Mouse (Mus musculus) heart, embryonic 15.5 days (tissue): ENCODE results near the gene Gcg. TPM values are rescaled to one million over a fixed set of nuclear protein-coding genes. Genes with fewer than 3 reads are reported as not detected.
A peak's percentile ranks its signal among the peaks of the same experiment; 100 is the strongest.

ENCODE experiments used
- ATAC-seq: fragments of 200-750 bp; cut with Nextera tagmentation; replicated peaks from 2 replicates; pipeline ENCODE4 v1.8.0; 2017; ENCODE audit warnings: low read depth, moderate TSS enrichment; ENCODE audit not compliant: insufficient number of reproducible peaks, insufficient read depth, low FRiP score
- H3K27ac ChIP-seq: fragments of 300-500 bp; sonication (generic); 2 replicates; pipeline ENCODE4 v1.5.1; 2015; ENCODE audit warnings: mild to moderate bottlenecking, inconsistent platforms
- H3K27me3 ChIP-seq: fragments of 300-500 bp; sonication (generic); 2 replicates; pipeline ENCODE4 v1.6.1; 2015; ENCODE audit warnings: inconsistent platforms
- H3K36me3 ChIP-seq: fragments of 300-500 bp; sonication (generic); 2 replicates; pipeline ENCODE4 v1.6.1; 2015; ENCODE audit warnings: mild to moderate bottlenecking, inconsistent platforms
- H3K4me1 ChIP-seq: fragments of 300-500 bp; sonication (generic); replicated peaks from 2 replicates; pipeline ENCODE4 v1.6.1; 2015; ENCODE audit warnings: inconsistent platforms
- H3K4me2 ChIP-seq: fragments of 300-500 bp; sonication (generic); 2 replicates; pipeline ENCODE4 v1.6.1; 2015; ENCODE audit warnings: inconsistent platforms, mild to moderate bottlenecking, moderate library complexity
- H3K4me3 ChIP-seq: fragments of 300-500 bp; sonication (generic); 2 replicates; pipeline ENCODE4 v1.5.1; 2015; ENCODE audit warnings: mild to moderate bottlenecking, inconsistent platforms
- H3K9ac ChIP-seq: fragments of 300-500 bp; sonication (generic); 2 replicates; pipeline ENCODE4 v1.6.1; 2015; ENCODE audit warnings: mild to moderate bottlenecking, inconsistent platforms
- H3K9me3 ChIP-seq: fragments of 300-500 bp; sonication (generic); replicated peaks from 2 replicates; pipeline ENCODE4 v1.6.1; 2016; ENCODE audit warnings: inconsistent platforms
- WGBS: fragments of 180-500 bp; shearing (Covaris S2); methylation state at CpG from one replicate; pipeline ENCODE4 v1.1.7; 2015; ENCODE audit warnings: mixed read lengths; 5-methylcytosine and 5-hydroxymethylcytosine counted together
- polyA plus RNA-seq: library from polyadenylated mRNA; unstranded; fragments of >200 nt; fragmentation: Nextera tagmentation; extraction: Ambion mirVana; gene quantifications from 2 replicates; pipeline ENCODE4 v1.2.1, GENCODE M21; 2015

Gcg gene
- polyA plus RNA-seq, 1 experiment from 2014 or later = not detected

DNA sequence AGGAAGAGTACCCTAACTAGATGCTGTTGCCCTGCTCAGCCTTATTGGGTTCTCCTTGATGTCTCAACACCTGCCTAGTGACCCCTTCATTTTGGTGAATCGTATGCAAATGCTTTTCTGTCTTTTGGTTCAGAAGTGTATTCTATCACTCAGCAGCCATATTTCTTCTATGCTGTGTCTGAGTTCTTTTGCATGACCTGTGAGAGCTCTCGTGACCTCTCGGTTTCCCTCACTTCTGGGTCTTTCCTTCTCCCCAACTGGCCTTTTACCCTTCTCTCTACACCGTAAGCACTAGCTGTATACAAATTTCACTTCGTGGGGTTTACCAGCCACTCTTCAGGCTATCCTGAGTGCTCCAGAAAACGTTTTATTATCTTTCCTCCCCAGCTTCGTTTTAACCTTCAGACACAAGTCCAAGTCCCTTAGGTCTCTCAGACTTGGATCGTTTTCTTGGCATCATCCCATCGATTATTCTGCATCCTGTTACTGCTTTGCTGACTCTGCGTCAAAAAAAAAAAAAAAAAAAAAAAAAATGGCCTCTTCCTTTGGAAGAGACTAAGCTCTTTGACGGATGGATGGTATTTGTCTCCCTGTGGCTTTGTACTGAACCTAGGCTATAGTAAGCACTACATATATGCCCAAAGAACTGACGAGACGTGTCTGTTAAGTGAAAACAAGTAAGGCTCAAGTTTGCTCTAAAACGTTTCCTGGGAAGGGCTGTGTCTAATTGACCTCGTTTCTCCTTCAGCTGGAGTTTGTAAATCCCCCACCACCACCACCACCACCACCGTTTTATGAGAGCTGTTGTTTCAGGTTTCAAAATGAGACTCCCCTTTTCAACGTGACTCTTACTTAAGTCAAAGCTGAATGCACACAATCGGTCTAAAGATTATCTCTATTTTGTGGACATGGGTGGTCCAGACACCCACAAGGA lies 23.9 kb downstream of the Gcg start:
- no peak overlapping the region for H3K27ac ChIP-seq
- H3K36me3 ChIP-seq = no peaks in the 10 kb centered on the region
- no peaks in the 10 kb centered on the region for H3K9me3 ChIP-seq
- 0 out of 2 replicates have a peak, but pooled peaks cover 3% of the 10 kb centered on the region for H3K27me3 ChIP-seq
- H3K4me2 ChIP-seq = no peak overlapping the region
- no peak for ATAC-seq
- 54% methylated on average over 18 of the region's 18 CpGs for WGBS
- no peaks in the 10 kb centered on the region for H3K4me1 ChIP-seq
- H3K9ac ChIP-seq = no peak overlapping the region
- H3K4me3 ChIP-seq = no peak overlapping the region

DNA sequence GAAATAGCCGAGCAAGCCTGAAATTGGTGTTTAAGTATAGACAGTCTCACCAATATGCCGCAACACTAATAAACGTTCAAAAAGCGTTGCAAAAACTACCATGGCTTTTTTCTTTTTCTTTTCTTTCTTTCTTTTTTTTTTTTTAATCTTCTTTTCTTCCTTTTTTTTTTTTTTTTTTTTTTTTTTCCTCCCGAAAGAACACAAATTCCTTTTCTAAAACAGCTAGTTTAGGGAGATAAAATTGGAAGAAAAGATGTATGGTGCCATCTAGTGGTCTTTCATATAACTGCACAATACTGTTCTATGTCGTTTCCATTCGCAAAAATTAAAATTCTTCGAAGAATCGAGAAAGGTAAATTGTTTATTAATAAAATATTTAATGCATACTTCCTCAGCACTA lies 25.4 kb downstream of the Gcg start:
- Histone ChIP-seq H3K4me3 (no peak overlapping the region), H3K4me1 (no peaks in the 10 kb centered on the region), H3K27ac (no peak overlapping the region), H3K4me2 (no peak overlapping the region), H3K9ac (no peak overlapping the region), H3K36me3 (no peaks in the 10 kb centered on the region), H3K9me3 (no peaks in the 10 kb centered on the region), H3K27me3 (0 out of 2 replicates have a peak, but pooled peaks cover 3% of the 10 kb centered on the region)
- WGBS = 41% methylated on average over 9 of the region's 9 CpGs
- no peak for ATAC-seq

DNA sequence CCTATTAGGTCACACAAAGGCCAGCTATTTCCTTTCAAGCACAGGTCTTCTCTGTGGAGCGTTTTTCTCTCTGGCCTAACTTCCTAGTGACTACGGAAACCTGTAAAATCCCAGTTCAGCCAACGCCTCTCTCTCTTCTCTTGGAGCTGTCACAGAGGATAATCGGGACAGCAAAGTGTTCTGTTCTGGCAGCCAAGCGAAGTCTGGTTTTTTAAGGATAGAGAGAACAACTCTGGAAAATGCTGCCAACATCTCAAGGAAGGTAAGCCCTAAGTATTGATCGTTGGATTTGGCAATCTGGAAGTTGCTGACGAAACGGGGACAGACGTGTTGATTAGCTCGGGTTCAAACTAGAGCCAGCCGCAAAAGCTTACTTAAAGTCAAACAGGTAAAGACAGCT lies 28.5 kb downstream of the Gcg start:
- Histone ChIP-seq H3K27ac (no peak overlapping the region), H3K4me2 (no peak overlapping the region), H3K9me3 (no peaks in the 10 kb centered on the region), H3K4me1 (no peaks in the 10 kb centered on the region), H3K27me3 (0 out of 2 replicates have a peak, but pooled peaks cover 3% of the 10 kb centered on the region), H3K36me3 (no peaks in the 10 kb centered on the region), H3K4me3 (no peak overlapping the region), H3K9ac (no peak overlapping the region)
- WGBS = 76% methylated on average over 11 of the region's 11 CpGs
- no peak for ATAC-seq

DNA sequence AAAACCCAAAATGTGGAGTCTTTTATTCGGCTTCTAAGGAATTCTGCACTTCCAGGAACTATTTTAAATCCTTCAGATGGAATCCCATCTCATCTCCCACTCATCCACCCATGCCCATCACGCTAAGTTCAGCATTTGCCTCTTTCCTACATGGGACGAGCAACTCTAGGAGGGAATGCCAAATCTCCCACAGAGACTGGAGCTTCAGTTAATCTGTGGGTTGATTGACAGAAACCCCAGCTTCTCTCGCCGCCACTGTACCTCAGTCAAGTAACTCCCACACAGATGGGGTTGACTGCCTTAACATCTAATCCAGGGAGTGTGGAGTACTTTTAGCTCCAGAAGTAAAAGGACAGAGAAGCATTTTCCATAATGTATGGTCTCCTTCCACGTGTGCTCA lies 29.4 kb downstream of the Gcg start:
- ATAC-seq = no peak
- Histone ChIP-seq H3K27ac (no peak overlapping the region), H3K27me3 (0 out of 2 replicates have a peak, but pooled peaks cover 3% of the 10 kb centered on the region), H3K36me3 (no peaks in the 10 kb centered on the region), H3K4me1 (no peaks in the 10 kb centered on the region), H3K9ac (no peak overlapping the region), H3K4me3 (no peak overlapping the region), H3K4me2 (no peak overlapping the region), H3K9me3 (no peaks in the 10 kb centered on the region)
- WGBS = 66% methylated on average over 6 of the region's 6 CpGs

DNA sequence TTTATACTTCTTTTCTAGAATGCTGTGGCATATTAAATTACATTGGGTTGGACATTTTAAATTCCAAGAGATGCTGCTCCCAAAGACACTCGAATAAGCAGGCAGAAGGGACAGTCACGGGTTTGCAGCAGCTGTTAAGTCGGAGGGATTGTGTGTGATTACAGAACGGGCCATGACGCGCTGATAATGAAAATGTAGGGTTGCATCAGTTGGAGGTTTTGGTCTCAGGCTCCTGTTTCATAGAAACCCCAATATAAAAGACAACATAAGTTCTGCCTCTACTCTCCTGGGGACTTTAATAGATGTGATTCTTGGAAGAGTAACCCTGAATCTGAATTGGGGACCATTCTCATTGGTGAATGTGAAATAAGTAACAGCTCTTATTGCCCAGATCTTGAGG lies 33.1 kb downstream of the Gcg start:
- Histone ChIP-seq H3K4me1 (no peaks in the 10 kb centered on the region), H3K9ac (no peak overlapping the region), H3K27ac (no peak overlapping the region), H3K9me3 (no peaks in the 10 kb centered on the region), H3K4me2 (no peak overlapping the region), H3K36me3 (no peaks in the 10 kb centered on the region), H3K27me3 (no peaks in the 10 kb centered on the region), H3K4me3 (no peak overlapping the region)
- no peak for ATAC-seq
- WGBS = 75% methylated on average over 6 of the region's 6 CpGs

DNA sequence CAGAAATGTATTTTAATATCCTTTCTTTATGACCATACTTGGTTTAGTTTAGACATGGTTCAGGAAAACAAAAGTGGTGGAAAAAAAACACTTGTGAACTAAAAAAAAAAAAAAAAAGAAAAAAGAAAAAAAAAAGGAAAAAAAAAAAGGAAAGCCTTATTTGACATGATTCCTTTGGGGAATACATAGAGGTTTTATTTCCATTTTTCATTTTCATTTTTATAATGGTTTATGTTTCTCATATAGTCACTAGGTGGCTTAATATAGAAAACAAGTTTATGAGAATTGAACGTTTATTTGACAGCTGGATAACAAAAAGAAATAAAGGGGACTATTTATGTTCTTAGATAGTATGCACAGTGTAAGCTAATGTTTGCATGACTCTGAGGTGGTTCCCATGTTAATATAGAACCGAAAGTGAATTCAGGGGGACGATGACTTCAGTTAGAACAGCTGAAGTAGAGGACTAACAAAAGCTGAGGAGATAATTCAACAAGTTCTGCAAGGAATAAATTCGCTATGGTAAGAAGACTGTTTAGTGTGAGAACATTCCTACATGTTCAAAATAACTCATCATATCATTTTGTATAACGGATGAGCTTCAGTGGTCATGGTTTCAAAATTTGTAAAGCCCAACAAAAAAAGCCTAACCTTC lies 33.6 kb downstream of the Gcg start:
- H3K36me3 ChIP-seq = no peaks in the 10 kb centered on the region
- ATAC-seq = no peak
- WGBS = 71% methylated on average over 5 of the region's 5 CpGs

DNA sequence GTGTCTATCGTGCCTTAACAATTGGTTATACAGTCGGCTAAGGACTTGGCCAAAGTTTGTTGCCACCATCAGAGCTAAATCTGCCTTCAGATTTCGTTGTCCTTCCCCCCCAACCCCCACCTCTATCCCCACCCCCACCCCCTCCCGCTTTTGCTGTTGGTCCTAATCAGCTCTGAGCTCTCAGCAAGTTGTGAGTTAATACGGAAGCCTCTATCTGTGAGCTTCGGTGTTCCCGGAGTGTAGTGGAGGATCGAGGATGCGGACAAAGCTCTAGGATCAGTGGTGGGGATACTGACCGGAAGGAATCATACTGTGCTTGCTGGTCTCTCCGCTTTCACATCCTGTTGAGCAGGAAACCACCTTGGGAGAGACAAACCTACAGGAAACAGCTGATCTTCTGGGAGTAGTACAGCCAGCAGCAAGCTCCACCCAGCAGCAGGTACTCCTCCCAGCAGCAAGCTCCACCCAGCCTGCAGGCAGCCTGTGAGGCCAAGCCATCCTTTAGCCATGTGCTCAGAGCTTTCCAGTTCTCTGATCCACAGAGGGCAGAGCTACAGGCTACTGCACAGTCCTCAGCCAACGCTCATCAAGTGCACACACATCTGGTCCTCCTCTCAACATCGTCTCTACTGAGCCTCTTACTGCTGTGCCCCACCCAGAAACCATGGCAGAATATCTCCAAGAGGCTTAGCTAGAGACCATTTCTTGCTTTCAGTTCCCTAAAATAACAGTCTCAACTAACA lies 42.5 kb downstream of the Gcg start:
- ATAC-seq = peak; percentile 83
- no peaks in the 10 kb centered on the region for H3K27me3 ChIP-seq
- 37% methylated on average over 13 of the region's 13 CpGs for WGBS
- H3K4me1 ChIP-seq = no peaks in the 10 kb centered on the region
- no peak overlapping the region for H3K27ac ChIP-seq
- H3K4me2 ChIP-seq = peak overlapping the region; percentile 50
- H3K36me3 ChIP-seq = no peaks in the 10 kb centered on the region
- H3K4me3 ChIP-seq = peak overlapping the region; percentile 38
- no peaks in the 10 kb centered on the region for H3K9me3 ChIP-seq
- H3K9ac ChIP-seq = no peak overlapping the region

More for the DNA sequence above, 33.6 kb downstream of the Gcg start:
- H3K9me3 ChIP-seq = no peaks in the 10 kb centered on the region
- H3K27me3 ChIP-seq = no peaks in the 10 kb centered on the region
- no peaks in the 10 kb centered on the region for H3K4me1 ChIP-seq
- no peak overlapping the region for H3K4me2 ChIP-seq
- no peak overlapping the region for H3K9ac ChIP-seq
- no peak overlapping the region for H3K4me3 ChIP-seq
- H3K27ac ChIP-seq = no peak overlapping the region

DNA sequence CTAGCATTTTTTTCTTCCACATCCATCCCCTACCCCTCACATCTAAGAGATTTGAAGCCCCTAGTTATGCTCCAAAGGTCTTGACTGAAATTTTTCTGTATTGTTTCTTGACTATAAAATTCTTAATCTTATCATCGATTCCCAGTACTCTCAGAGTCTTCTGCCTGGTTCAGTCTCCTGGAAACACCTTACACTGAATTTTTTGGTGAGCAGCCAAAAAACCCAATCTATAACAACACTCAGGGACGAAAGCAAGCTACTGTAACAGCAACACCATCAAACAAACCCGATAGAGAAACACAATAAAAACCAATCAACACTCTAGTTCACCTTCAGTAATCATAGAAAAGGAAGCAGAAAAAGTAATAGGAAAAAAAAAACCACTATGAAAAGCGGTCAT lies 43.4 kb downstream of the Gcg start:
- Histone ChIP-seq H3K9me3 (no peaks in the 10 kb centered on the region), H3K27me3 (no peaks in the 10 kb centered on the region), H3K27ac (no peak overlapping the region), H3K9ac (no peak overlapping the region), H3K36me3 (no peaks in the 10 kb centered on the region), H3K4me1 (no peaks in the 10 kb centered on the region), H3K4me3 (no peak overlapping the region), H3K4me2 (no peak overlapping the region)
- WGBS = 70% methylated on average over 4 of the region's 4 CpGs
- no peak for ATAC-seq

DNA sequence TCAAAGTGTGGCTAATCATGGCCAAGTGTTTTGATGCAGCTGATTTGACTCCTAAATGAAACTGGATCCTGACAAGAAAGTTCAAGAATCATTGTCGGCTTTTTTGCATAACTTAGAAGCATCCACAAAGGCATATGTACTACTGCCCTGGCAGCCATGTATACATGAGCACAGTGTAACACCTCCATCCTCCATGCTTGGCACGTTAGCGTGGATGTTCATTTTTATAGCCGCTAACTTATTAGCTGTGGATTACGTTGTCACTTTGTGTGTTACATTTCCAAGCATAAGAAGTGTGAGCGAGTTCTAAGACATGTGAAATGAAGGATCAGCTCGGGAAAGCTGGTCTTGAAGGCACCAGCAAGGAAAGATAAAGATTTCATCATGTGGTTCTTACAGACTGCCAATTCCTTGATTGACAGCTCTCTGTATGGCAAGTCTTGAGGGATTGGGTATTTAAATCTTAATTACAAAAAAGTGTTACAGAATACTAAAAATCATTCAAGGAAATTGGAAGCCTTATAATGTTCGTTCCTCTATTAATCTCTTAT lies 52.1 kb downstream of the Gcg start:
- no peaks in the 10 kb centered on the region for H3K36me3 ChIP-seq
- 78% methylated on average over 8 of the region's 8 CpGs for WGBS
- no peaks in the 10 kb centered on the region for H3K4me1 ChIP-seq
- no peak overlapping the region for H3K27ac ChIP-seq
- no peak overlapping the region for H3K4me3 ChIP-seq
- no peak overlapping the region for H3K4me2 ChIP-seq
- ATAC-seq = no peak
- no peaks in the 10 kb centered on the region for H3K9me3 ChIP-seq
- H3K27me3 ChIP-seq = no peaks in the 10 kb centered on the region
- no peak overlapping the region for H3K9ac ChIP-seq

DNA sequence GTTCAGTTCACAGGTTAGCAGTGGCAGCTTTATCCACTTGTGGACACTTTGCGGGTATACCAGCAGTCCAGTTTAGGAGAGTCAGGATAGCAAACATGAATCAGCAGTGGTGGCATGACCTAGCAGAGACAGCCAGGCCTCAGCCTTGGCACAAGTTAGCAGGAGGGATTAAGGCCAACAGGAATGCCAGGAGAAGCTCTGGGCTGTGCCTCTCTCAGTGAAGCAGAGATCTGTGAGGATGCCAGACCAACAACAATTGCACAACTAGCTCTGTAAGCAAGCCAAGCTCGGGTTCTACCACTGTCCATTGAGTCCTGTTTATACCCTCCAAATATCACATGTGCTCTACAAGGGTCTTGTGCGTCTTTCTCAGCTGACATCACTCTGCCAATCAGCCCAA lies 57.5 kb downstream of the Gcg start:
- H3K9me3 ChIP-seq = no peaks in the 10 kb centered on the region
- H3K27ac ChIP-seq = no peak overlapping the region
- H3K9ac ChIP-seq = no peak overlapping the region
- H3K4me2 ChIP-seq = no peak overlapping the region
- H3K27me3 ChIP-seq = no peaks in the 10 kb centered on the region
- no peak overlapping the region for H3K4me3 ChIP-seq
- 82% methylated on average over 3 of the region's 3 CpGs for WGBS
- no peak for ATAC-seq
- H3K4me1 ChIP-seq = 0 out of 2 replicates have a peak, but pooled peaks cover 2% of the 10 kb centered on the region
- no peaks in the 10 kb centered on the region for H3K36me3 ChIP-seq
